Mouse (Mus musculus) lung, embryonic 15.5 days (tissue): ENCODE measurements around the gene Rgcc. TPM values are rescaled to one million over a fixed set of nuclear protein-coding genes. Genes with fewer than 3 reads are reported as not detected.

Experiments
- ATAC-seq: fragments of 200-750 bp; cut with Nextera tagmentation; 2 replicates; pipeline ENCODE4 v1.8.0; 2017; ENCODE audit warnings: moderate number of reproducible peaks, borderline replicate concordance; ENCODE audit not compliant: low FRiP score, low TSS enrichment; ENCODE audit errors: extremely low read depth
- H3K27ac ChIP-seq: fragments of 300-500 bp; sonication (generic); 2 replicates; pipeline ENCODE4 v1.5.1; 2015; ENCODE audit warnings: moderate library complexity, mild to moderate bottlenecking, inconsistent platforms
- H3K27me3 ChIP-seq: fragments of 300-500 bp; sonication (generic); 2 replicates; pipeline ENCODE4 v1.6.1; 2015; ENCODE audit warnings: inconsistent platforms
- H3K36me3 ChIP-seq: fragments of 300-500 bp; sonication (generic); 2 replicates; pipeline ENCODE4 v1.6.1; 2015; ENCODE audit warnings: inconsistent platforms
- H3K4me1 ChIP-seq: fragments of 300-500 bp; sonication (generic); 2 replicates; pipeline ENCODE4 v1.6.1; 2015; ENCODE audit warnings: inconsistent platforms
- H3K4me2 ChIP-seq: fragments of 300-500 bp; sonication (generic); 2 replicates; pipeline ENCODE4 v1.6.1; 2015; ENCODE audit warnings: inconsistent platforms, mild to moderate bottlenecking, moderate library complexity
- H3K4me3 ChIP-seq: fragments of 300-500 bp; sonication (generic); 2 replicates; pipeline ENCODE4 v1.5.1; 2015; ENCODE audit warnings: mild to moderate bottlenecking, inconsistent platforms
- H3K9ac ChIP-seq: fragments of 300-500 bp; sonication (generic); 2 replicates; pipeline ENCODE4 v1.6.1; 2015; ENCODE audit warnings: inconsistent platforms
- H3K9me3 ChIP-seq: fragments of 300-500 bp; sonication (generic); 2 replicates; pipeline ENCODE4 v1.6.1; 2016; ENCODE audit warnings: inconsistent platforms
- WGBS: fragments of 180-500 bp; shearing (Covaris S2); methylation state at CpG from one replicate; pipeline ENCODE4 v1.1.7; 2015; 5-methylcytosine and 5-hydroxymethylcytosine counted together
- polyA plus RNA-seq: library from polyadenylated mRNA; unstranded; fragments of >200 nt; fragmentation: Nextera tagmentation; extraction: Ambion mirVana; gene quantifications from 2 replicates; pipeline ENCODE4 v1.2.1, GENCODE M21; 2015

Rgcc gene
- polyA plus RNA-seq, 1 experiment from 2014 or later = 154 TPM

- Histone ChIP-seq H3K9ac (no peak overlapping the region), H3K36me3 (no peaks in the 10 kb centered on the region), H3K4me2 (no peak overlapping the region), H3K4me3 (no peak overlapping the region), H3K27me3 (no peaks in the 10 kb centered on the region), H3K9me3 (no peaks in the 10 kb centered on the region), H3K4me1 (0 out of 2 replicates have a peak, but pooled peaks cover 4% of the 10 kb centered on the region), H3K27ac (no peak overlapping the region)
- 78% methylated on average over 5 of the region's 5 CpGs for WGBS
- ATAC-seq = no peak
Observed at GRCm38 (mm10) chr14:79256656-79257055, 44.8 kb downstream of the Rgcc start.

- H3K9me3 ChIP-seq = no peaks in the 10 kb centered on the region
- ATAC-seq = no peak
- H3K27me3 ChIP-seq = no peaks in the 10 kb centered on the region
- no peaks in the 10 kb centered on the region for H3K36me3 ChIP-seq
- no peak overlapping the region for H3K27ac ChIP-seq
- 79% methylated on average over 2 of the region's 2 CpGs for WGBS
- 0 out of 2 replicates have a peak, but pooled peaks cover 4% of the 10 kb centered on the region for H3K4me1 ChIP-seq
- H3K9ac ChIP-seq = no peak overlapping the region
- H3K4me2 ChIP-seq = no peak overlapping the region
- H3K4me3 ChIP-seq = no peak overlapping the region
Observed at GRCm38 (mm10) chr14:79255786-79256185, 45.7 kb downstream of the Rgcc start.

- H3K4me1 ChIP-seq = no peaks in the 10 kb centered on the region
- H3K36me3 ChIP-seq = no peaks in the 10 kb centered on the region
- H3K27ac ChIP-seq = no peak overlapping the region
- no peak overlapping the region for H3K9ac ChIP-seq
- 67% methylated on average over 5 of the region's 5 CpGs for WGBS
- H3K4me3 ChIP-seq = no peak overlapping the region
- ATAC-seq = no peak
- no peaks in the 10 kb centered on the region for H3K9me3 ChIP-seq
- H3K4me2 ChIP-seq = no peak overlapping the region
- no peaks in the 10 kb centered on the region for H3K27me3 ChIP-seq
Observed at GRCm38 (mm10) chr14:79251727-79252285, 49.6 kb downstream of the Rgcc start.

- Histone ChIP-seq H3K9me3 (no peaks in the 10 kb centered on the region), H3K36me3 (no peaks in the 10 kb centered on the region), H3K27ac (no peak overlapping the region), H3K9ac (no peak overlapping the region), H3K4me1 (no peaks in the 10 kb centered on the region), H3K4me2 (no peak overlapping the region), H3K27me3 (no peaks in the 10 kb centered on the region), H3K4me3 (no peak overlapping the region)
- 64% methylated on average over 3 of the region's 3 CpGs for WGBS
- no peak for ATAC-seq
Observed at GRCm38 (mm10) chr14:79244571-79244970, 56.9 kb downstream of the Rgcc start.

- Histone ChIP-seq H3K27me3 (no peaks in the 10 kb centered on the region), H3K9ac (no peak overlapping the region), H3K36me3 (no peaks in the 10 kb centered on the region), H3K27ac (no peak overlapping the region), H3K4me3 (no peak overlapping the region), H3K9me3 (no peaks in the 10 kb centered on the region), H3K4me1 (0 out of 2 replicates have a peak, but pooled peaks cover 4% of the 10 kb centered on the region), H3K4me2 (no peak overlapping the region)
- 77% methylated on average over 12 of the region's 12 CpGs for WGBS
- ATAC-seq = 0 out of 2 replicates have a peak, but pooled peaks have one; percentile 54
Observed at GRCm38 (mm10) chr14:79243038-79243883, 58.2 kb downstream of the Rgcc start.

- Histone ChIP-seq H3K27me3 (no peaks in the 10 kb centered on the region), H3K4me2 (no peak overlapping the region), H3K36me3 (no peaks in the 10 kb centered on the region), H3K27ac (no peak overlapping the region), H3K4me3 (no peak overlapping the region), H3K9me3 (no peaks in the 10 kb centered on the region), H3K9ac (no peak overlapping the region), H3K4me1 (0 out of 2 replicates have a peak, but pooled peaks cover 4% of the 10 kb centered on the region)
- no peak for ATAC-seq
Observed at GRCm38 (mm10) chr14:79242386-79242720, 59.1 kb downstream of the Rgcc start.

- no peak overlapping the region for H3K27ac ChIP-seq
- no peak for ATAC-seq
- H3K36me3 ChIP-seq = no peaks in the 10 kb centered on the region
- WGBS = 66% methylated on average over 6 of the region's 6 CpGs
- H3K4me2 ChIP-seq = no peak overlapping the region
- no peaks in the 10 kb centered on the region for H3K9me3 ChIP-seq
- no peaks in the 10 kb centered on the region for H3K27me3 ChIP-seq
- no peak overlapping the region for H3K4me3 ChIP-seq
- H3K9ac ChIP-seq = no peak overlapping the region
- H3K4me1 ChIP-seq = 0 out of 2 replicates have a peak, but pooled peaks cover 4% of the 10 kb centered on the region
Observed at GRCm38 (mm10) chr14:79241656-79242385, 59.6 kb downstream of the Rgcc start.

GRCm38 (mm10) chr14:79241057-79241570 lies 60.3 kb downstream of the Rgcc start:
- 0 out of 2 replicates have a peak, but pooled peaks cover 4% of the 10 kb centered on the region for H3K4me1 ChIP-seq
- no peak overlapping the region for H3K9ac ChIP-seq
- H3K36me3 ChIP-seq = no peaks in the 10 kb centered on the region
- peak; percentile 29; the same call in 1 of the 2 replicates for ATAC-seq
- no peak overlapping the region for H3K27ac ChIP-seq
- WGBS = 38% methylated on average over 4 of the region's 4 CpGs
- H3K4me2 ChIP-seq = no peak overlapping the region
- H3K27me3 ChIP-seq = no peaks in the 10 kb centered on the region
- no peak overlapping the region for H3K4me3 ChIP-seq
- no peaks in the 10 kb centered on the region for H3K9me3 ChIP-seq

- no peak for ATAC-seq
- 68% methylated on average over 12 of the region's 12 CpGs for WGBS
Observed at GRCm38 (mm10) chr14:79239402-79239801, 62.0 kb downstream of the Rgcc start.

More at GRCm38 (mm10) chr14:79239402-79239801, 62.0 kb downstream of the Rgcc start:
- no peak overlapping the region for H3K4me2 ChIP-seq
- no peak overlapping the region for H3K27ac ChIP-seq
- no peak overlapping the region for H3K4me3 ChIP-seq
- H3K27me3 ChIP-seq = no peaks in the 10 kb centered on the region
- 0 out of 2 replicates have a peak, but pooled peaks cover 4% of the 10 kb centered on the region for H3K4me1 ChIP-seq
- H3K9me3 ChIP-seq = no peaks in the 10 kb centered on the region
- H3K36me3 ChIP-seq = no peaks in the 10 kb centered on the region
- no peak overlapping the region for H3K9ac ChIP-seq
